Mouse (Mus musculus) stomach, embryonic 15.5 days (tissue): ENCODE measurements around the gene Rfx8. TPM values are rescaled to one million over a fixed set of nuclear protein-coding genes. Genes with fewer than 3 reads are reported as not detected.

Experiments used
- ATAC-seq: fragments of 200-750 bp; cut with Nextera tagmentation; 2 replicates; pipeline ENCODE4 v1.8.0; 2017; ENCODE audit warnings: low read depth, moderate number of reproducible peaks, moderate TSS enrichment; ENCODE audit not compliant: insufficient read depth, low FRiP score
- H3K27ac ChIP-seq: fragments of 300-500 bp; sonication (generic); 2 replicates; pipeline ENCODE4 v1.5.1; 2015; ENCODE audit warnings: mild to moderate bottlenecking, inconsistent platforms
- H3K27me3 ChIP-seq: fragments of 300-500 bp; sonication (generic); replicated peaks from 2 replicates; pipeline ENCODE4 v1.6.1; 2015; ENCODE audit warnings: inconsistent platforms
- H3K36me3 ChIP-seq: fragments of 300-500 bp; sonication (generic); 2 replicates; pipeline ENCODE4 v1.6.1; 2015; ENCODE audit warnings: inconsistent platforms
- H3K4me1 ChIP-seq: fragments of 300-500 bp; sonication (generic); 2 replicates; pipeline ENCODE4 v1.6.1; 2015; ENCODE audit warnings: inconsistent platforms
- H3K4me2 ChIP-seq: fragments of 300-500 bp; sonication (generic); 2 replicates; pipeline ENCODE4 v1.6.1; 2015; ENCODE audit warnings: mild to moderate bottlenecking, inconsistent platforms
- H3K4me3 ChIP-seq: fragments of 300-500 bp; sonication (generic); replicated peaks from 2 replicates; pipeline ENCODE4 v1.5.1; 2015; ENCODE audit warnings: inconsistent platforms
- H3K9ac ChIP-seq: fragments of 300-500 bp; sonication (generic); 2 replicates; pipeline ENCODE4 v1.6.1; 2015; ENCODE audit warnings: inconsistent platforms
- H3K9me3 ChIP-seq: fragments of 300-500 bp; sonication (generic); 2 replicates; pipeline ENCODE4 v1.6.1; 2016; ENCODE audit warnings: inconsistent platforms
- WGBS: fragments of 180-500 bp; shearing (Covaris S2); methylation state at CpG from one replicate; pipeline ENCODE4 v1.1.7; 2015; 5-methylcytosine and 5-hydroxymethylcytosine counted together
- polyA plus RNA-seq: library from polyadenylated mRNA; unstranded; fragments of >200 nt; fragmentation: Nextera tagmentation; extraction: Ambion mirVana; gene quantifications from 2 replicates; pipeline ENCODE4 v1.2.1, GENCODE M21; 2015

Gene Rfx8
- 0.08 and 0.22 TPM in 2 replicates for polyA plus RNA-seq

DNA sequence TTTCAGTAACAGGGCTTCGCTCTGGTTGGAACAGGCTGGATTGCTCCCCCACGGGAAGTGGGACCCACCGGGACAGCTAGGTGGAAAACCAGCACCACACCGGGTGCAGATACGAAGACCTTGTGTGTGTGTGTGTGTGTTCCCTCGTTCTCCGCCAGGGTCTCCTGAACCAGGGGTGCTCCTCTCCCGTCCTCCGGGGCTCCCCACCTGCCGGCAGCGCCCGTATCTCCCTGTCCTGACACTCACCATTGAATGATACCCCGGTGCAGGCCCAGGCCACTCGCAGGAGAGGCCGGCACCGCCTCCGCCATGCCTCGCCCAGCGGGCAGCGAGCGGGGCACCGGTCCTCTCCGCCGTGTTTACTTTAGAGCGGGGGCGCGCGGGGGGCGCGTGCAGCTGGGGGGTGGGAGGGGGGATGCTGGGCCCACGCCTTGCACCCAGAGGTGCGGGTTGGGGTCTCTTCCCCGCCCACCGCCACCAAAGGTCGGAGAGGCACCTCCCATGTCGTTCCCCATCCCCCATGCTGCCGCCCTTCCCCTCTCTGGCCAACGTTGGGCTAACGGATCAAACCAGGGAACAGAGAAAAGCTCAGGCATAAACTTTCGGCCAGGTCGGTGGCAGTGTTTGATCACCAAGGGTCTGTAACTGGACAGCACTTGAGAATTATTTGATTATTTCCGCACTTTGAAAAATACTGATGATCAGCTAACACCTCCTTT, at the start of gene Rfx8:
Gene Rfx8, minus strand, starts transcription at position 366 of the 719 bp plus-strand sequence.
- H3K27me3 ChIP-seq = no peaks in the 10 kb centered on the region
- H3K36me3 ChIP-seq = no peaks in the 10 kb centered on the region
- H3K4me2 ChIP-seq = peak within 1 kb of the TSS; percentile 89
- peaks cover 6% of the 10 kb centered on the region; the same call in 1 of the 2 replicates for H3K4me1 ChIP-seq
- H3K27ac ChIP-seq = peak within 1 kb of the TSS; percentile 22; the same call in 1 of the 2 replicates
- peak; percentile 39; the same call in 1 of the 2 replicates for ATAC-seq
- no peaks in the 10 kb centered on the region for H3K9me3 ChIP-seq
- WGBS = 3% methylated on average over 42 of the region's 42 CpGs
- H3K9ac ChIP-seq = no peak within 1 kb of the TSS
- H3K4me3 ChIP-seq = peak within 1 kb of the TSS; percentile 53

DNA sequence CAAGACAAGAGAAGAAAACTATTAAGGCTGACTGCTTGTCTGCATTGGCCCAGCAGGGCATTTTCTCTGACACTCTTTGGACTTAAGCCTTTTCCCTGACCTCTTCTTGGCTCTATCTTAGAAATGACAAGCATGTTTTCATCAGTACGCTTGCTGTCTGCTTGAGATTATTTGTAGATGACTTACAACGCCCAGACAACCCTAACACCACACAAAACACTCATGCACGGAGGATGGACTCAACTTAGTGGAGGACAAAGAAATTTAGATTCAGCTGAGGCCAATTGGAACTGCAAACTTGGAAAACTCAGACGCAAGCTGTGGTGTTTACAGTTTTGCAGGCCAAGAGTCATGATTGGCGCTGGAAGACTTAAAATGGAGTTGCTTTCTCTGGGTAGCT, 49.6 kb upstream of the Rfx8 start:
- H3K9ac ChIP-seq = no peak overlapping the region
- no peak overlapping the region for H3K4me2 ChIP-seq
- no peaks in the 10 kb centered on the region for H3K27me3 ChIP-seq
- no peaks in the 10 kb centered on the region for H3K36me3 ChIP-seq
- ATAC-seq = no peak
- H3K9me3 ChIP-seq = no peaks in the 10 kb centered on the region
- H3K27ac ChIP-seq = no peak overlapping the region
- H3K4me3 ChIP-seq = no peak overlapping the region
- WGBS = 60% methylated on average over 5 of the region's 5 CpGs
- peaks cover 7% of the 10 kb centered on the region; the same call in 1 of the 2 replicates for H3K4me1 ChIP-seq

DNA sequence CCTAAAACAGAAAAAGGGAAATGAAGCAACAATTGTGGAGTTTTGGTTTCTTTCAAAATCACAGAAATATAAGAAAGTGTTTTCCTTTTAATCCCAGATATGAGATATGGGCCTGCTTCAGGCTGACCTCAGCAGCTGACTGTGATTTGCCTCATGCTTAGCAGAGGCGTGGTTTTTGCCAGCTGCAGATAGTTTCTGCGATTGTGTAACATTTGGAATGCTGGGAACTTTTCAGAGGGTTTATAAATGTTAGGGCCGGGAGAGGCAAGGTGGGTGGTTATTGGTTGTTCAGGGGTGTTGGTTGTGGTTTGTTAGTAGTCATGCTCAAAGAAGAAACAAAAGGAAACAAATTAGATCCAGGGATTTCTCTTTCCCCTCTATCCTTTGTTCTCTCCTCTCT, 47.2 kb upstream of the Rfx8 start:
- Histone ChIP-seq H3K4me1 (peaks cover 7% of the 10 kb centered on the region; the same call in 1 of the 2 replicates), H3K4me3 (no peak overlapping the region), H3K36me3 (no peaks in the 10 kb centered on the region), H3K4me2 (no peak overlapping the region), H3K9ac (no peak overlapping the region), H3K27ac (no peak overlapping the region), H3K9me3 (no peaks in the 10 kb centered on the region), H3K27me3 (no peaks in the 10 kb centered on the region)
- ATAC-seq = no peak
- 81% methylated on average over 3 of the region's 3 CpGs for WGBS

DNA sequence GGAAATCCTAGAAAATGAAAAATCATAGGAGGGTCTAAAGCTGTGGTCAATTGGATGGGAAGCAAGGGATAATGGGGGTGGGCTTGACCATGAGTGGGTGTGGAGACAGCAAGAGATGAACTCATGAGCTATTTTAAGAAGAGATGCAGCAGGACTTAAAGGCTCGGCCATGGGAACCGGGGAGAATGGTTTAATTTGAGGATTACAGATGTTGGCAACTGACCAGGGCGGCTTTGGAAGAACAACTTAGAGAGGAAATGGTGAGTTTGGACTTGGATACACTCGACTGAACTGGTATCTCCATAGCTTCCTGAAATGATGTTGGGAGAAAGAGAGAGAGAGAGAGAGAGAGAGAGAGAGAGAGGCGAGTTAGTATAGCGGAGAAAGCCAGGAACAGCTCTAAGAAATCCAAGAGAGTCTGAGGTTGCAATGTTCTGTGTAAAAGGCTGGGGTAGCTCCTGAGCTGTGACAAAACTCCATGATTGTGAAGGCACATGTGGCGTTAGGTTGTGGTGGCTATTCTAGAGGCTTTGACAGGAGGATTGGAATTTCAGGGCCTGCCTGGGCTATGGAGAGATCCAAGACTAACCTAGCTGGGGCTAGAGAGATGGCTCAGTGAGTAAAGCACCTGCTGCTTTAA, 45.2 kb upstream of the Rfx8 start:
- Histone ChIP-seq H3K27me3 (no peaks in the 10 kb centered on the region), H3K4me1 (peaks cover 14% of the 10 kb centered on the region), H3K4me3 (no peak overlapping the region), H3K9ac (no peak overlapping the region), H3K9me3 (no peaks in the 10 kb centered on the region), H3K36me3 (no peaks in the 10 kb centered on the region), H3K27ac (no peak overlapping the region), H3K4me2 (no peak overlapping the region)
- WGBS = 72% methylated on average over 7 of the region's 7 CpGs
- ATAC-seq = no peak

DNA sequence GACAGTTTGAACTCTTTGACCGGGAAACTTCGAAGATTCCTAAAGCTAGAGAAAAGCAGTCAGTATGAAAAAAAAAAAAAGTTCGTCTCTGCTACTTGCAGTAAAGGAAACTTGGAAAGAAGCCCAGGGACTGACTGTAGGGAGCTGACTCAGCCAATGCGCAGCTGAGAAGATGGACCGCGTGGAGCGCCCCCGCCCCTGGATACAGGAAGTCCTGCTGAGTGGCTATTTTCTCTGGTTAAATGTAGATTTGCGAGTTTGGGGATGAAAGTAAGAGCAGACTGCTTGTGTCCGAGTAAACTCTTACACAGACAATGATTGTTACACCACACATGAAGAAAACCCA, 41.2 kb upstream of the Rfx8 start:
- WGBS = 3% methylated on average over 10 of the region's 10 CpGs
- H3K9ac ChIP-seq = peak overlapping the region; percentile 39; the same call in 1 of the 2 replicates

DNA sequence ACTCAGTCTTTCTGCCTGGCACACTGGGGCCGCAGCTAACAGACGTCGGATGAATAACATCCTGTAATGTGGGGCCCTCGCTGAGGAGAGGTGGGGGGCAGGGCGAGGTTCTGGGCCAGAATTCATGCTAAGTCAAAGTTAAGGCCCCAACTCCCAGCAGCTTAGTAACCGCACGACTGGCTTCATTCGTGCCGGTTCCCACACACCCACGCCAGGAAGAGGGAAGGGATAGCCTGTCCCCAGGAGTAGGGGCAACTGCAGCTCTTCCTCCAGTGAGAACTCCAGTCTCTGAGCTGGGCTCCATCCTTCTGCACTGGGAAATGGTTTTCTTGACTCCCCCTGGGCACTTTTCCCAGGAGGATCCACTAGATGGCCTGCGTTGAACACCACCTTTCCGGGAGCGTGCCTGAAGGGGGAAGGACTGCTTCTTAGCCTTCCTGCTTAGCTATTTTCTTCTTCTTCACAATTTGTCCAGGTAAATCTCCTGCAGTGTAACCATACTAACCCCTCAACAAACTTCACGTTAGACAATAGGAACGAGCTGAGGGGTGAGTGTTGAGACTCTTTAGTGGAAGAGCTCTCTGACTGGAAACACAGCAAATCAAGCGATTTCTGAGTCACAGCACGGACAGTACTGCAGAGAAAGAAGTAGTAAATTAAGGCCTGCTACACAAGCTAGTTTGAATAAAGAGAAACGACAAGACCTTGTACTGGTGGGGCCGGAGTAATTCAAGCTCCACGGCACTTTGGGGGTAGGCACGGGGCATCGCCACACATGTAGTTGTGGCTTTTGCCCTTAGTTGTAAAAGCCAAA, 40.6 kb upstream of the Rfx8 start:
- peak; percentile 51; the same call in 1 of the 2 replicates for ATAC-seq
- peak overlapping the region; percentile 95 for H3K27ac ChIP-seq
- peak overlapping the region; percentile 15; the same call in 1 of the 2 replicates for H3K4me3 ChIP-seq
- H3K4me2 ChIP-seq = peak overlapping the region; percentile 52
- H3K9ac ChIP-seq = peak overlapping the region; percentile 39; the same call in 1 of the 2 replicates
- H3K4me1 ChIP-seq = peaks cover 26% of the 10 kb centered on the region
- H3K9me3 ChIP-seq = no peaks in the 10 kb centered on the region
- 4% methylated on average over 22 of the region's 22 CpGs for WGBS
- H3K27me3 ChIP-seq = no peaks in the 10 kb centered on the region
- no peaks in the 10 kb centered on the region for H3K36me3 ChIP-seq

More for the DNA sequence above, 41.2 kb upstream of the Rfx8 start:
- peak; percentile 85; the same call in 1 of the 2 replicates for ATAC-seq
- Histone ChIP-seq H3K36me3 (no peaks in the 10 kb centered on the region), H3K4me2 (peak overlapping the region; percentile 52), H3K27me3 (no peaks in the 10 kb centered on the region), H3K27ac (peak overlapping the region; percentile 95), H3K4me3 (peak overlapping the region; percentile 15; the same call in 1 of the 2 replicates), H3K4me1 (peaks cover 26% of the 10 kb centered on the region), H3K9me3 (no peaks in the 10 kb centered on the region)

DNA sequence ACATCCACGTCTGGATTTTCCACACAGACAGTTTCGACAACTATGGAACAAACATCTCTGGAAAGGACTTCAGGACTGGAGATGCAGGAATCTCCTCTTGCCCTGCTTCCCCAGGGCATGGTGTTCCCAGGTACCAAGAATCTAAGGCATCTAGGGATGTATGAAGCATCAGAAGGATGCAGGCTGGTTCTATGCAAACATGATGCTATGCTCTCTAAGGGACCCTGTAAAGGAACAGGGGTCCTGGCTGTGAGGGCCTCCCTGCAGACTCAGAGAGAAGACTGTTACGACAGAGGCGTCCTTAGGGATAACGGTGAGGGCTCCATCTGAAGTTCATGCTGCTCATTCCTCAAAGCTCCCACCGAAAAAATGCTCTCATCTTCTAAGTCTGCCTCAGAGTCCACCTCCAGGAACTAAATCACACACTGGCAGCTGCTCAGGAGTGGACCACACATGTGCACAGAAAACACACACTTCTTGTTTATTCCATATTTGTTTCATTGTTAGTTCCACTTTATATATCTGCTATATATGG, 39.5 kb upstream of the Rfx8 start:
- Histone ChIP-seq H3K27me3 (no peaks in the 10 kb centered on the region), H3K4me1 (peaks cover 22% of the 10 kb centered on the region), H3K9ac (no peak overlapping the region), H3K4me3 (no peak overlapping the region), H3K4me2 (no peak overlapping the region), H3K9me3 (no peaks in the 10 kb centered on the region), H3K36me3 (no peaks in the 10 kb centered on the region), H3K27ac (no peak overlapping the region; the same call in 1 of the 2 replicates)
- WGBS = 65% methylated on average over 6 of the region's 6 CpGs
- ATAC-seq = no peak

DNA sequence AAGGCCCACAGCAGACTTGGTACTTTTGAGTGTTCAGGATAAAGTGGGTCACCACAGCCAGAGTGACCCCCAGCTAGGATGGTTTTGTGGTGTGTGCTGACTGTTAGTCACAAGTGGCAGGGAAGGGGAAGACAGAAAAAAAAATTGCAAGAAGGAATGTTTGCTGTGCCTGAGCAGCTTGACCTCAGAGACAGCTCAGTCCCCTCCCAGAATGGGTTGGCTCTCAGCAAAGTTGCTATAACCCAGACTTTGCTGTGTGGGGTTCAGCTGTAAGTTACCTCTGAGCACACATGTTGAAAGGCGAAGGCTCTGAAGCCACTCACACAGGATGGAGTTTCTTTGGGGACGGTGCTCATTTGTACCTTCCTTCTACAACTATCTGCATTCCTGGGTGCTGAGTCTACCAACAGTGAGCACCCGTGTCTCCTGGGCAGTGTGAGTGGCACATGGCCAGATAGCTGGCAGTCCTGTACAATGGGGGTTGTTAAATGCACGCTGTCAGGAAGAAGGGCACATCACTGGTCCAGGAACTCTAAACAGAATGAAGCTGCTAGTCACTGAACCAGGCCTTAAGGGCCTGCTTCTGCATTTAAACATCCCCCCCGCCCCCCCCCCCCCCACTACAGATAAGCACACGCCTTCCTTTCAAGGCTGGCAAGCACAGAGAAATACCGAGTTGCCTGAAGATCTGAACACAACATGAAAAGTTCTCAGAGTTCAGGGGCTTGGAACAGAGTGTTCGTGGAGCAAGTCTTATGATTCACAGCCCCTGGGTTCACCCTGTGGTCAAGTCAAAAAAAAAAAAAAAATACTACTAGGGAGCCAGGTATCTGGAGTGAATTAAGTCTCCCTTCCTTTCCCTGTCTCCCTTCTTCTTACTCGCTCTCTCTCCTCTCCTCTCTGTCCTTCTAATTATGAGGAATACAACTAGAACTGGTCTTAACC, 38.7 kb upstream of the Rfx8 start:
- Histone ChIP-seq H3K9me3 (no peaks in the 10 kb centered on the region), H3K4me2 (no peak overlapping the region), H3K36me3 (no peaks in the 10 kb centered on the region), H3K4me1 (peaks cover 22% of the 10 kb centered on the region), H3K9ac (no peak overlapping the region), H3K27ac (peak overlapping the region; percentile 14; the same call in 1 of the 2 replicates), H3K4me3 (no peak overlapping the region), H3K27me3 (no peaks in the 10 kb centered on the region)
- no peak for ATAC-seq
- WGBS = 40% methylated on average over 9 of the region's 9 CpGs

DNA sequence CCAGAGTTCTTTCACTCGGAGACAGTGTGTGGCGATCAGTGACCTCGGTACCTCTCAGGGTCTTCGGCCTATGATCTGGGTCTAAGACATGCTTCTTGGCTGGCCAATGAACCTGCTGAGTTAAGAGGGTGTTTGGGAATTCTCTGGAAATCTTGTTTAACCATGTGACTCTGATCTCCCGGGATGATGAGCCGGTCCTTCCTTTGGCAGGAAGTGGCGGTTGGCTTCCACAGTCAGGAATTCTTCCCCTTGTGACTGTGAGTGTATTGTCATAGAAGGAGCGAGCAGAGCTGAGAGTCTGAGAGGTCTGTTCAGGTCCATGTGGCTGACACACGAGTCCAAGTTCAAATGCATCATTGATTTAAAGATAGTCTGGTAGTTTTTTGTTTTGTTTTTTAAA, 37.4 kb upstream of the Rfx8 start:
- WGBS = 70% methylated on average over 9 of the region's 9 CpGs
- peaks cover 22% of the 10 kb centered on the region for H3K4me1 ChIP-seq
- no peaks in the 10 kb centered on the region for H3K9me3 ChIP-seq
- H3K4me2 ChIP-seq = no peak overlapping the region
- no peak for ATAC-seq
- H3K36me3 ChIP-seq = no peaks in the 10 kb centered on the region
- H3K27me3 ChIP-seq = no peaks in the 10 kb centered on the region
- no peak overlapping the region for H3K9ac ChIP-seq
- no peak overlapping the region for H3K4me3 ChIP-seq
- no peak overlapping the region for H3K27ac ChIP-seq

DNA sequence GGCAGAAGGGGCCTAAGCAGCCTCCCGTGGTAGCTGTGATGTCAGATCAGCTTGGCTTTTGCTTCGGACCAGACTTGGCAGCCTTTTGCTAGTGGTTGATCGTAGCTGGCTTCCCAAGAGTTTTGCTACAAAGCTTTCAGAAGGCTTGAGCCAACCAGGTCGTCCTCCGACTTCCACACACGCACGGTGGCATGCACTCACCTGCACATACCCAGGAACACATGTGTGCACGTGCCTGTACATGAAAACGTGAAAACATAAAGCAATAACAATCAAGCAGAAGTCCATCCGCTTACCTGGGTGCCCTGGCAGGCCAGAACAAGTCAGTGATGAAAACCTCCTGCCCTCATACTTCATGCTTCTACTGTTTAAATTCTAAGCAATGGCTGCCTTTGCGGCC, 36.2 kb upstream of the Rfx8 start:
- ATAC-seq = no peak
- Histone ChIP-seq H3K27me3 (no peaks in the 10 kb centered on the region), H3K9me3 (no peaks in the 10 kb centered on the region), H3K4me1 (peaks cover 22% of the 10 kb centered on the region), H3K4me2 (no peak overlapping the region), H3K27ac (no peak overlapping the region), H3K36me3 (no peaks in the 10 kb centered on the region), H3K9ac (no peak overlapping the region), H3K4me3 (no peak overlapping the region)
- 71% methylated on average over 11 of the region's 11 CpGs for WGBS
